8 mouse cellular contexts compared by ENCODE assay signal in the genomic region with DNA sequence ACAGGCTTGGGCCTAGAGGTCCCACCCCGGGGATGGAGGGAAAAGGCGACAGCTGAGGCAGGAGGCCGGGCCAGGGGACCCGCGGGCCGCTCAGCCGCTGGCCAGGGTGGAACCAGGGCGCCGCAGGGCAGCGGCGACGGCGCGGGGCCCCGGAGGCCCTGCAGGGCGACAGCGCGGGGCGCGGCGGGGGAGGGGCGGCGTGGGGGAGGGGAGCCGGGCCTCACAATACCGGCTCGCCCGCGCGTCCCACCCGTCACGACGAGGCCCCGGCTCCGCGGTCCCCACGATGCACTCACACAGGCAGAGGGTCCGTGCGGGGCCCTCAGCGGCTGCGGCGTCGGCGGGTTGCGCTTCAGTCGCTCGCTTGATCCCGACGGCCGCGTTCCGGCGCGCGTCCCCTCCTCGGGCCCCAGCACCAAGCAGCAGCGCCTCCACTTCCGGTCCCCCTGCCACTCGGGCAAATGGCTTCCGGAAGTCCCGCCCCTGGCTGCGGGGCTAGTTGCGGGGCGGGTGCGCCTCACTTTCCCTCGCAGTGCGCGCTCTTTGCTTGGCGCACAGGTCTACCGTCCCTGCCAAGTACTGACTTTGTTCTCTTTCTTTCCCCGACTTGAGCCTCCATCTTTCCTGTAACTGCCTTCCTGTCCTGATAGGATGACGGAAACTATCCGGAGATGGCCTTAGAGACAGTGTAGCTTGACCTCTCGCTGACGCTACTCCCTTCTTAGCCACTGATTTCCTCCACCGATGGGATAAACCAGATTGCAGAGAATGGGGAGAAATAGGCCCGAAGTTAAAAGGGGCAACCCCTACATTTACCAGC. TPM values are rescaled to one million over a fixed set of nuclear protein-coding genes. Genes with fewer than 3 reads are reported as not detected.
A peak's percentile ranks its signal among the peaks of the same experiment; 100 is the strongest.
DNase-seq lines count a peak whose midpoint lies in the region; ATAC-seq and TF ChIP-seq lines count a peak whose summit lies in the region.

No protein-coding gene starts in this region.

- WGBS in forebrain, embryonic 14.5 days, result under 1% methylated on average over 60 of the region's 76 CpGs
- WGBS in lung, adult 2 months, result under 1% methylated on average over 50 of the region's 76 CpGs

- peak overlapping the region; percentile 93 for H3K27ac ChIP-seq in ES-Bruce4 (ENCODE audit: insufficient read depth, low read length)
- peak overlapping the region; percentile 94 for H3K27ac ChIP-seq in forebrain, embryonic 14.5 days (ENCODE audit: low read depth, low read length)

- H3K4me2 ChIP-seq in forebrain, embryonic 14.5 days (ENCODE audit: low read length), result peak overlapping the region; percentile 84

- DNase-seq in forebrain, embryonic 14.5 days (ENCODE audit: low spot score), result peak; percentile 97
- peak; percentile 82 for DNase-seq in heart, postnatal 25 days (ENCODE audit: low spot score)
- peak; percentile 90 for DNase-seq in layer of hippocampus, adult 18-20 months (ENCODE audit: low spot score in 2 of 2)
- DNase-seq in lung, adult 2 months, result peak; percentile 91
- DNase-seq in thymus, adult 18-20 months, result peak; percentile 75 to 81

- peak; percentile 92 for ATAC-seq in cerebellum, adult (ENCODE audit: insufficient number of reproducible peaks, low FRiP score, low TSS enrichment)
- ATAC-seq in forebrain, embryonic 14.5 days, result peak; percentile 96
- peak; percentile 87 for ATAC-seq in neutrophil, adult 5-6 weeks (ENCODE audit: extremely low read depth, insufficient number of reproducible peaks, low FRiP score, poor library complexity, severe bottlenecking)

- peaks cover 2% of the 10 kb centered on the region; the same call in 1 of the 2 replicates for H3K36me3 ChIP-seq in ES-Bruce4 (ENCODE audit: control insufficient read depth, insufficient read depth, low read length, poor library complexity, severe bottlenecking)
- peaks cover 8% of the 10 kb centered on the region; the same call in 1 of the 2 replicates for H3K36me3 ChIP-seq in forebrain, embryonic 14.5 days (ENCODE audit: control insufficient read depth, insufficient read depth, low read length)

- peak; percentile 81 for TF ChIP-seq POLR2A in ES-Bruce4 (IDR thresholded peaks at IDR 0.05; ENCODE audit: insufficient read depth, low read length)
- TF ChIP-seq POLR2A in lung, adult 2 months (IDR thresholded peaks at IDR 0.05; ENCODE audit: borderline replicate concordance, extremely low read depth, low read depth, low read length), result peak; percentile 82; the same call in 1 of the 2 replicates

- no peak for TF ChIP-seq EP300 in ES-Bruce4 (IDR thresholded peaks at IDR 0.05; ENCODE audit: insufficient read depth, low read depth, low read length)

- no peaks in the 10 kb centered on the region for H3K27me3 ChIP-seq in ES-Bruce4 (ENCODE audit: control insufficient read depth, insufficient read depth, low read length, poor library complexity, severe bottlenecking)
- no peaks in the 10 kb centered on the region for H3K27me3 ChIP-seq in forebrain, embryonic 14.5 days (replicated peaks; ENCODE audit: control insufficient read depth, insufficient read depth, low read length)

- H3K9ac ChIP-seq in ES-Bruce4 (ENCODE audit: low read depth, poor library complexity, severe bottlenecking), result peak overlapping the region; percentile 85
- peak overlapping the region; percentile 95 for H3K9ac ChIP-seq in forebrain, embryonic 14.5 days (ENCODE audit: low read length)

- no peak for TF ChIP-seq CTCF in ES-Bruce4 (IDR thresholded peaks at IDR 0.05; ENCODE audit: low read depth, low read length)
- TF ChIP-seq CTCF in lung, adult 2 months (IDR thresholded peaks at IDR 0.05; ENCODE audit: insufficient read depth, low read length), result no peak

- H3K4me3 ChIP-seq in ES-Bruce4 (ENCODE audit: low read depth, low read length), result peak overlapping the region; percentile 99
- H3K4me3 ChIP-seq in forebrain, embryonic 14.5 days (ENCODE audit: low read depth, low read length), result peak overlapping the region; percentile 99
- H3K4me3 ChIP-seq in lung, adult 2 months (replicated peaks; ENCODE audit: extremely low read depth, low read depth, low read length), result peak overlapping the region; percentile 86

- H3K4me1 ChIP-seq in ES-Bruce4 (ENCODE audit: control insufficient read depth, insufficient read depth, low read length), result no peaks in the 10 kb centered on the region
- H3K4me1 ChIP-seq in forebrain, embryonic 14.5 days (ENCODE audit: control insufficient read depth, insufficient read depth, low read length), result peaks cover 17% of the 10 kb centered on the region
- H3K4me1 ChIP-seq in lung, adult 2 months (ENCODE audit: control insufficient read depth, insufficient read depth, low read length), result peaks cover 7% of the 10 kb centered on the region; the same call in 1 of the 2 replicates

- no peaks in the 10 kb centered on the region for H3K9me3 ChIP-seq in ES-Bruce4 (replicated peaks; ENCODE audit: control insufficient read depth, insufficient read depth, low read length, poor library complexity, severe bottlenecking)
- no peaks in the 10 kb centered on the region for H3K9me3 ChIP-seq in forebrain, embryonic 14.5 days (replicated peaks; ENCODE audit: control insufficient read depth, low read length)

- intact Hi-C loops in heart, postnatal 25 days (cut with DNase I), result loop anchor here (2.0 kb wide), 1 partner anchor 30 kb away; a partner anchor contains a TSS

RNA-seq across cellular contexts. Expression of a gene that starts 27.9 kb away (rescaled TPM):
- polyA plus RNA-seq in ES-Bruce4 (2011; ENCODE audit: insufficient read depth, insufficient read length, low read depth, missing spikeins), result 76.6 and 77.0 TPM in 2 replicates
- polyA plus RNA-seq in forebrain, embryonic 14.5 days (2014; fragmentation: Nextera tagmentation; extraction: Ambion mirVana), result 314 and 359 TPM in 2 replicates
- total RNA-seq in heart, postnatal 25 days (2021), result 10 to 100 TPM; 55.1 to 62.3 TPM
- total RNA-seq in layer of hippocampus, adult 18-20 months (2021), result 100 to 1,000 TPM; 237 to 239 TPM
- polyA plus RNA-seq in lung, adult 2 months (2012; rRNA removed), result 22.0 and 24.9 TPM in 2 replicates
- total RNA-seq in neutrophil, adult 5-6 weeks (2017), result 66.4 and 75.7 TPM in 2 replicates

RNA-seq across cellular contexts. Expression of a gene that starts 28.0 kb away (rescaled TPM):
- polyA plus RNA-seq in ES-Bruce4 (2011; ENCODE audit: insufficient read depth, insufficient read length, low read depth, missing spikeins), result 23.2 and 28.1 TPM in 2 replicates
- 5.0 and 5.7 TPM in 2 replicates for polyA plus RNA-seq in forebrain, embryonic 14.5 days (2014; fragmentation: Nextera tagmentation; extraction: Ambion mirVana)
- total RNA-seq in heart, postnatal 25 days (2021), result 10 to 100 TPM; 65.6 to 67.2 TPM
- 100 to 1,000 TPM; 143 to 147 TPM for total RNA-seq in layer of hippocampus, adult 18-20 months (2021)
- polyA plus RNA-seq in lung, adult 2 months (2012; rRNA removed), result 16.7 and 22.2 TPM in 2 replicates
- 34.0 and 34.7 TPM in 2 replicates for total RNA-seq in neutrophil, adult 5-6 weeks (2017)

RNA-seq across cellular contexts. Expression of a gene that starts 29.6 kb away (rescaled TPM):
- 89.9 and 93.6 TPM in 2 replicates for polyA plus RNA-seq in ES-Bruce4 (2011; ENCODE audit: insufficient read depth, insufficient read length, low read depth, missing spikeins)
- 24.5 and 30.9 TPM in 2 replicates for polyA plus RNA-seq in forebrain, embryonic 14.5 days (2014; fragmentation: Nextera tagmentation; extraction: Ambion mirVana)
- 10 to 100 TPM; 70.9 to 76.5 TPM for total RNA-seq in heart, postnatal 25 days (2021)
- total RNA-seq in layer of hippocampus, adult 18-20 months (2021), result 10 to 100 TPM; 69.1 to 76.4 TPM
- polyA plus RNA-seq in lung, adult 2 months (2012; rRNA removed), result 357 and 550 TPM in 2 replicates
- total RNA-seq in neutrophil, adult 5-6 weeks (2017), result 105 and 140 TPM in 2 replicates

RNA-seq across cellular contexts. Expression of a gene that starts 48.8 kb away (rescaled TPM):
- 222 and 250 TPM in 2 replicates for polyA plus RNA-seq in ES-Bruce4 (2011; ENCODE audit: insufficient read depth, insufficient read length, low read depth, missing spikeins)
- polyA plus RNA-seq in forebrain, embryonic 14.5 days (2014; fragmentation: Nextera tagmentation; extraction: Ambion mirVana), result 4.2 and 5.3 TPM in 2 replicates
- total RNA-seq in heart, postnatal 25 days (2021), result 10 to 100 TPM; 45.4 to 93.0 TPM
- 1 to 10 TPM; 3.4 to 8.3 TPM for total RNA-seq in layer of hippocampus, adult 18-20 months (2021)
- polyA plus RNA-seq in lung, adult 2 months (2012; rRNA removed), result 226 and 279 TPM in 2 replicates
- 1.5 and 4.5 TPM in 2 replicates for total RNA-seq in neutrophil, adult 5-6 weeks (2017)

Comparison
In these comparisons a context has a peak if more than half of its experiments do, and no peak if none do; other contexts are left out.
1. Peak in every context shown above with its lines: DNase-seq, ATAC-seq, H3K4me3 ChIP-seq and H3K27ac ChIP-seq.